Mouse (Mus musculus) small intestine, adult 2 months (tissue): Measurements from ENCODE around the gene Mical3. TPM values are rescaled to one million over a fixed set of nuclear protein-coding genes. Genes with fewer than 3 reads are reported as not detected.

Experiments
- H3K27ac ChIP-seq: fragments of 200-500 bp; 2 replicates; pipeline ENCODE4 v1.5.1; 2012; ENCODE audit warnings: low read depth, low read length, control low read depth, inconsistent platforms; ENCODE audit not compliant: insufficient read depth
- H3K27me3 ChIP-seq: fragments of 200-500 bp; 2 replicates; pipeline ENCODE4 v1.6.1; 2012; ENCODE audit warnings: mild to moderate bottlenecking, moderate library complexity, low read length, inconsistent platforms; ENCODE audit not compliant: control insufficient read depth, insufficient read depth
- H3K36me3 ChIP-seq: fragments of 200-500 bp; 2 replicates; pipeline ENCODE4 v1.6.1; 2012; ENCODE audit warnings: mild to moderate bottlenecking, low read length, control low read depth, inconsistent platforms; ENCODE audit not compliant: control insufficient read depth, insufficient read depth
- H3K4me1 ChIP-seq: fragments of 200-500 bp; 2 replicates; pipeline ENCODE4 v1.6.1; 2012; ENCODE audit warnings: low read length, inconsistent platforms, mixed read lengths; ENCODE audit not compliant: control insufficient read depth, insufficient read depth, insufficient read length
- H3K4me3 ChIP-seq: fragments of 200-500 bp; 2 replicates; pipeline ENCODE4 v1.5.1; 2012; ENCODE audit warnings: low read depth, mild to moderate bottlenecking, control low read depth, inconsistent platforms, low read length, moderate library complexity
- CTCF ChIP-seq: fragments of 200-500 bp; IDR thresholded peaks from 2 replicates; pipeline ENCODE4 v1.5.1; 2012; ENCODE audit warnings: low read depth, mild to moderate bottlenecking, control low read depth, inconsistent platforms, low read length, moderate library complexity, mixed read lengths; ENCODE audit not compliant: insufficient replicate concordance, insufficient read length; ENCODE audit errors: extremely low read depth
- POLR2A ChIP-seq: fragments of 200-500 bp; IDR thresholded peaks from 2 replicates; pipeline ENCODE4 v1.6.1; 2012; ENCODE audit warnings: low read depth, mild to moderate bottlenecking, control low read depth, inconsistent platforms, low read length, moderate library complexity
- WGBS: fragments of 180-500 bp; shearing (Covaris S2); methylation state at CpG from one replicate; pipeline ENCODE4 v1.1.7; 2018; 5-methylcytosine and 5-hydroxymethylcytosine counted together
- polyA plus RNA-seq: library from polyadenylated mRNA; depleted of rRNA; stranded (reverse); fragments of >200 nt; gene quantifications from 2 replicates; pipeline ENCODE4 v1.2.3, GENCODE M21; 2012

Gene Mical3
- polyA plus RNA-seq, 1 experiment = 8.9 TPM

- Histone ChIP-seq H3K27me3 (no peaks in the 10 kb centered on the region), H3K4me3 (peak overlapping the region; percentile 88), H3K4me1 (peaks cover 15% of the 10 kb centered on the region), H3K27ac (no peak overlapping the region), H3K36me3 (no peaks in the 10 kb centered on the region)
- TF ChIP-seq POLR2A = no peak
- TF ChIP-seq CTCF = no peak
- WGBS = 1% methylated on average over 49 of the region's 52 CpGs
Observed at GRCm38 (mm10) chr6:121109181-121109981, 21.4 kb downstream of the Mical3 start.

GRCm38 (mm10) chr6:121108075-121108474 lies 22.7 kb downstream of the Mical3 start:
- WGBS = 83% methylated on average over 1 of the region's 1 CpGs
- Histone ChIP-seq H3K4me3 (no peak overlapping the region), H3K27me3 (no peaks in the 10 kb centered on the region), H3K36me3 (no peaks in the 10 kb centered on the region), H3K4me1 (peaks cover 22% of the 10 kb centered on the region), H3K27ac (no peak overlapping the region)
- no peak for TF ChIP-seq POLR2A
- TF ChIP-seq CTCF = no peak

DNA sequence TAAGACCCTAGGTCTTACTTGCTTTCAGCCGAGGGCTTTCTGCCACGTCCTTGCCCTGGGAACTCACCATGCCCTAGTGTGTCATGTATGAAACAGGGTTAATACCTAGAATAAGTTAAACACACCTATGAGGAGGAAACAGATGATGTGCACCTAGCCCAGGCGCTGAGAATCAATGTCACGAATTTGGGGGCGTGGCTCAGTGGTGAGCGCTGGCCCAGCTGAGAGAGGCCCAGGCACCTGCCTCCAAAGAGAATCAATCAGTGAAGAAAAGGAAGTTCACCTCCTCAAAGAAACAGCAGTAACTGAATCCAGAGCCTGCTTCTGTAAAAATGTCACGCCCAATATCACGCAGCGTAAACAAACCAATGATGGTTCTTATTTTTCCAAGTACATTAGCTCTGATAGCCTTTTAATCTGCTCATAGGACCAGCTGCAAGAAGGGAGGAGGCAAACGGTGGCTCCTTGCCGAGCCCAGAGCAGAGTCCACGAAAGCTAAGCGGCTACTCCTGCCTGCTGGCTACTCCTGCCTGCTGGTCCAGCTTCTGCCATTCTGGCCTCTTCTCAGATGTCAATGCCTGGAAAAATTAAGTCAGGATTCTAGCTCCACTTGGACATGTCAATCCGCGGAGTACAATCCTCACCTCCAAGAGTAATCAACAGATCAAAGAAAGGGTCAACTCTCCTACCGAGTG lies 23.9 kb downstream of the Mical3 start:
- TF ChIP-seq CTCF (no peak), POLR2A (no peak)
- H3K27me3 ChIP-seq = no peaks in the 10 kb centered on the region
- no peaks in the 10 kb centered on the region for H3K36me3 ChIP-seq
- peak overlapping the region; percentile 2; the same call in 1 of the 2 replicates for H3K27ac ChIP-seq
- peaks cover 23% of the 10 kb centered on the region for H3K4me1 ChIP-seq
- no peak overlapping the region for H3K4me3 ChIP-seq
- 46% methylated on average over 16 of the region's 16 CpGs for WGBS

DNA sequence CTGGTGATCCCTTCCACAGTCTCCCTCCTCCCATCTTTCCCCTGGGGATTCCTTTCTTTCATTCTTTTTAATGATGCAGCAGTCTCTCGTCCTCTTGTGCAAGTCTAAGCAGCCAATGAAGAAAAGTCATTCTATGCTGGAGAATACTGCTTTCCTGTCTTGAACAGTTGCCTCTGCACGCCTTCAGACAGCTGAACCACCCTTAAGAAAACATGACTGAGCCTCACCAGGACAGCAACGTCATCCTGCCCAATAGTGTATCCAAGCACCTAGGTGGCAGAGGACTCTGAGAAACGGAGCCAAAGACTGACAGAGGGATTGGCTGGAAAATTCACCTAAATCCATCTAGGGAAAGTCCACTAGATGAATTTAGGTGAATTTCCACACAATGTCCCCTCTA lies 25.1 kb downstream of the Mical3 start:
- 85% methylated on average over 4 of the region's 4 CpGs for WGBS
- H3K27ac ChIP-seq = no peak overlapping the region
- H3K4me1 ChIP-seq = peaks cover 29% of the 10 kb centered on the region
- H3K27me3 ChIP-seq = no peaks in the 10 kb centered on the region
- H3K4me3 ChIP-seq = no peak overlapping the region
- no peaks in the 10 kb centered on the region for H3K36me3 ChIP-seq
- no peak for TF ChIP-seq CTCF
- no peak for TF ChIP-seq POLR2A

DNA sequence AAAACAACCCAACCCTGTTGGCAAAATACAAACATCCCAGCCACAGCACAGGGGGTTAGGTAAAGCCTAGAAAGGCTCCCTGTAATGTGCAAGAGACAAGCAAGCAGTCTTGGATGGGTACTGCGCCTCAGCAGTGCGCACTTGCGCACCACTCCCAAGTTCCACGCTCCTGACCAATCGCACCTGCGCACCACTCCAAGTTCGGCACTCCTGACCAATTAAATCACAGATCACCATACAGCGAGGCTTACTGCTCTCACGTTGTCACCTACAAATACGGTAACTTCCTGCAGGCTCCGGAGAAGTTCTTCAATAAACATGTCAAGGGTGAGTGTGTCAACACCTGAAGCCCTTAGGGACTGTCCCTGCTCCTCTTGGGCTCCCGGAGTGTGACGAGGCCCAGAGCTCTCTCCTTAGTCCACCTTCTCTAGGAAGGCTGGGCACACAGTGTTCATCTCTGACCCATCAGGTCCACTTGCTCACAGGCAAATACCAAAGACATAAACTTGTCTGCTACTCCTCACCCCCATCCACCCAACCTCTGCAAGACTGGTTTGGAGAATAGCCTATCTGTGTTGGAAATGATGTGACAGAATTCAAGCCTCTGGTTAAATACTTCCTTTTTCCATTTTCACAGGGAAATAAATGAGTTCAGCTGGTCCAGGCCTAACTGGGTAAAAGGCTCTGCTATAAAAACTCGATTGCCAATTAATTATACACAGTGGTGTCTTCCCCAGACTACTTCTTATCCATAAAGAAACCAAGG lies 27.2 kb downstream of the Mical3 start:
- 86% methylated on average over 14 of the region's 14 CpGs for WGBS
- Histone ChIP-seq H3K4me1 (peaks cover 24% of the 10 kb centered on the region), H3K27ac (no peak overlapping the region), H3K4me3 (no peak overlapping the region), H3K27me3 (no peaks in the 10 kb centered on the region), H3K36me3 (no peaks in the 10 kb centered on the region)
- TF ChIP-seq CTCF = no peak

DNA sequence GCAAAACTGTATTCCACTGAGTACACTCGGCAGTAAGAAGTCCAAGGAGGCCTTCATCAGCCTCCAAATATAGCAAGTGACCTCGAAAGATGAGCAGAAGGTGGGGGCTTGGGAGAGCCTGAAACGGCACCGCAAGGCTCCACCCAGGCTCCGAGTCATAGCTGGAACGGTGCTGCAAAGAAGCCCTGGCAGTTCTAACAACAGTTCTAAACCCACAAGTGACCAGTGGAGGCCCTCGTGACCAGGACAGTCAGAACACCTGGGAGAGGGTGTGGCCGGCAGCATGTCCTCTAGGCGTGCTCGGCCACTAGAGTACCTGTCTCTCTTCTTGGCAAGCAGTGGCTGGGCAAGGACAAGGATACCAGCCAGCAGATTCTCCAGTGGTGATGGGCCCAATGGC lies 27.9 kb downstream of the Mical3 start:
- no peak overlapping the region for H3K27ac ChIP-seq
- no peaks in the 10 kb centered on the region for H3K27me3 ChIP-seq
- no peak overlapping the region for H3K4me3 ChIP-seq
- peaks cover 24% of the 10 kb centered on the region for H3K4me1 ChIP-seq
- H3K36me3 ChIP-seq = no peaks in the 10 kb centered on the region
- TF ChIP-seq POLR2A = no peak
- TF ChIP-seq CTCF = no peak
- 74% methylated on average over 10 of the region's 10 CpGs for WGBS

DNA sequence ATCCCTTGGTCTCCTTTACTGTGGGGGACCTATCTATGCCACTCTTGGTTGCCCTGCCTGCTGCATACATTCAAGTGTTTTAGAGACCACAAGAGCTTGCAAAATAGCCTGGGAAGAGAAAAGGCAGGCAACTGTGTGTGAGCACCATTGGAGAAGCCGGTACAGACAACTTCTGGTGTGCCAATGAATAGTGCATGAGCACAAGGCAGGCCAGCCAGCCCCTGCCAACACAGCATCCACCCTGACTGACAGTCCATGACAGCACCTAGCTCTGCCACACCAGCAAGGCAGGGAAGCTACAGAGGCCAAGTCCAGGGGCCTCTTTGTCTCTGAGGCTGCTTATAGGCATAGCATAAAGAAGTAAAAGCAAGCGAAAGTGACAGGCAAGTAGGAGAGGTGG lies 28.7 kb downstream of the Mical3 start:
- H3K4me3 ChIP-seq = no peak overlapping the region
- H3K36me3 ChIP-seq = no peaks in the 10 kb centered on the region
- 91% methylated on average over 2 of the region's 2 CpGs for WGBS
- peaks cover 19% of the 10 kb centered on the region for H3K4me1 ChIP-seq
- TF ChIP-seq POLR2A (no peak), CTCF (no peak)
- no peak overlapping the region for H3K27ac ChIP-seq
- H3K27me3 ChIP-seq = no peaks in the 10 kb centered on the region
